ENCODE assay signal across 26 mouse cellular contexts in the genomic region with DNA sequence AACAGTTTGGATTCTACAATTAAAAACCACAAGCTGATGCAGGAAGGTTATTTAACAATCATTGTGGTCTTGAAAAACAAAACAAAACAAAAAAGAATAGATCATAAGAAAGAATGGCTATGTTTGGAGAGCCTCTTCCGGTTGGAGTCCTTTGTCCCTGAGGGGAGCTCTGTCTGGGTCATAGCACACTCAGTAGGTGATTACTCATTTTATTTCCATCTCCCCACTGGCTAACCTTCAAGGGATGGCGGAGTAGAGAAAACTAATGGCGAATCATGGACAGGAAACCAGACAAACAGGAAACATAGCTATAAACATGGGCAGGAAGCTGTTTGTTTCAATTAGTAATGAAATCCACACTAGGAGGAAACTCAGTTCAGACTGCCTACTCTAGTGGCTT.
DNase-seq lines count a peak whose midpoint lies in the region; ATAC-seq and TF ChIP-seq lines count a peak whose summit lies in the region.
"Had no signal": no experiment of that assay in that cellular context is flagged by ENCODE, and none has a peak within 500 bp of the region (broad histone marks: within the 10 kb centered on the region; RNA-seq: fewer than 3 reads in every experiment).

No protein-coding gene starts in this region.

- TF ChIP-seq CTCF in kidney, postnatal 0 days (IDR thresholded peaks at IDR 0.05; ENCODE audit: low read depth): no peak

- H3K9me3 ChIP-seq in kidney, postnatal 0 days (replicated peaks; ENCODE audit: low read length): no peaks in the 10 kb centered on the region
- H3K9me3 ChIP-seq in lung, embryonic 16.5 days (ENCODE audit: control insufficient read depth, low read length): no peaks in the 10 kb centered on the region
- H3K9me3 ChIP-seq: embryonic facial prominence, embryonic 13.5 days; forebrain, embryonic 12.5 days; forebrain, embryonic 15.5 days; heart, embryonic 12.5 days; heart, embryonic 15.5 days; hindbrain, embryonic 10.5 days; hindbrain, embryonic 13.5 days had no signal

- no peaks in the 10 kb centered on the region for H3K4me1 ChIP-seq in kidney, postnatal 0 days (replicated peaks; ENCODE audit: insufficient read depth, low read length)
- no peaks in the 10 kb centered on the region for H3K4me1 ChIP-seq in lung, embryonic 16.5 days (replicated peaks; ENCODE audit: control insufficient read depth, insufficient read depth, low read length)
- H3K4me1 ChIP-seq: forebrain, embryonic 12.5 days; forebrain, embryonic 15.5 days; heart, embryonic 12.5 days; hindbrain, embryonic 10.5 days; hindbrain, embryonic 13.5 days had no signal

- no peak overlapping the region for H3K9ac ChIP-seq in kidney, postnatal 0 days (ENCODE audit: low read depth, low read length)
- H3K9ac ChIP-seq in lung, embryonic 16.5 days (ENCODE audit: low read length): no peak overlapping the region
- H3K9ac ChIP-seq: embryonic facial prominence, embryonic 13.5 days; forebrain, embryonic 12.5 days; forebrain, embryonic 15.5 days; heart, embryonic 12.5 days; heart, embryonic 15.5 days; hindbrain, embryonic 13.5 days had no signal

- WGBS in kidney, postnatal 0 days: 40% methylated on average over 3 of the region's 3 CpGs
- 36% methylated on average over 3 of the region's 3 CpGs for WGBS in lung, embryonic 16.5 days

- H3K4me2 ChIP-seq in kidney, postnatal 0 days (ENCODE audit: low read length): no peak overlapping the region
- no peak overlapping the region for H3K4me2 ChIP-seq in lung, embryonic 16.5 days (ENCODE audit: low read depth, low read length)
- H3K4me2 ChIP-seq: embryonic facial prominence, embryonic 13.5 days; forebrain, embryonic 12.5 days; forebrain, embryonic 15.5 days; heart, embryonic 12.5 days; heart, embryonic 15.5 days; hindbrain, embryonic 13.5 days had no signal

- H3K4me3 ChIP-seq in kidney, postnatal 0 days (replicated peaks; ENCODE audit: low read depth, low read length): no peak overlapping the region
- no peak overlapping the region for H3K4me3 ChIP-seq in lung, embryonic 16.5 days (ENCODE audit: low read length)
- H3K4me3 ChIP-seq: embryonic facial prominence, embryonic 13.5 days; erythroblast, embryonic 14.5 days; forebrain, embryonic 12.5 days; forebrain, embryonic 15.5 days; heart, embryonic 12.5 days; heart, embryonic 15.5 days; hindbrain, embryonic 10.5 days; hindbrain, embryonic 13.5 days had no signal

- no peaks in the 10 kb centered on the region for H3K36me3 ChIP-seq in kidney, postnatal 0 days (ENCODE audit: insufficient read depth, low read length)
- H3K36me3 ChIP-seq in lung, embryonic 16.5 days (ENCODE audit: control insufficient read depth, insufficient read depth, low read length): no peaks in the 10 kb centered on the region
- H3K36me3 ChIP-seq: embryonic facial prominence, embryonic 13.5 days; forebrain, embryonic 12.5 days; forebrain, embryonic 15.5 days; heart, embryonic 12.5 days; heart, embryonic 15.5 days; hindbrain, embryonic 10.5 days; hindbrain, embryonic 13.5 days had no signal

- no peaks in the 10 kb centered on the region for H3K27me3 ChIP-seq in kidney, postnatal 0 days (ENCODE audit: insufficient read depth, low read length)
- no peaks in the 10 kb centered on the region for H3K27me3 ChIP-seq in lung, embryonic 16.5 days (ENCODE audit: control insufficient read depth, insufficient read depth, low read depth, low read length)
- H3K27me3 ChIP-seq: embryonic facial prominence, embryonic 13.5 days; forebrain, embryonic 12.5 days; forebrain, embryonic 15.5 days; heart, embryonic 12.5 days; heart, embryonic 15.5 days; hindbrain, embryonic 13.5 days had no signal

- ATAC-seq in kidney, postnatal 0 days (replicated peaks; ENCODE audit: low FRiP score, low read depth): no peak
- peak; percentile 52; the same call in 1 of the 2 replicates for ATAC-seq in lung, embryonic 16.5 days (ENCODE audit: low read depth)
- ATAC-seq: forebrain, embryonic 15.5 days; Patski had no signal

- no peak overlapping the region for H3K27ac ChIP-seq in kidney, postnatal 0 days
- no peak overlapping the region for H3K27ac ChIP-seq in lung, embryonic 16.5 days (ENCODE audit: low read length)
- H3K27ac ChIP-seq: embryonic facial prominence, embryonic 13.5 days; forebrain, embryonic 12.5 days; forebrain, embryonic 15.5 days; heart, embryonic 15.5 days; hindbrain, embryonic 10.5 days; hindbrain, embryonic 13.5 days had no signal

- peak; percentile 40 for DNase-seq in kidney, postnatal 0 days (ENCODE audit: low spot score)
- DNase-seq in kidney, adult 18-20 months: no peak
- no peak for DNase-seq in lung, postnatal 36 days
- peak; percentile 50 for DNase-seq in 3T3-L1 (ENCODE audit: low read depth, low spot score)
- peak; percentile 34 for DNase-seq in Muller cell, postnatal 12 days (ENCODE audit: inconsistent ontology term)
- no peak for DNase-seq in retina, postnatal 1 day
- no peak for DNase-seq in ovary, postnatal 36 days (ENCODE audit: low spot score)
- DNase-seq: adrenal gland, postnatal 10 days; adrenal gland, postnatal 36 days; cerebellum, adult 18-20 months; cerebellum, adult 9-10 months; cerebellum, postnatal 14 days; gastrocnemius, postnatal 25 days; heart, adult 18-20 months; heart, postnatal 10 days; heart, postnatal 36 days had no signal

Comparison
In these comparisons a context has a peak if more than half of its experiments do, and no peak if none do; other contexts are left out.
1. DNase-seq: peak in kidney, postnatal 0 days (single experiment), 3T3-L1 (single experiment) and Muller cell, postnatal 12 days (single experiment); none in kidney, adult 18-20 months (single experiment), lung, postnatal 36 days (single experiment), retina, postnatal 1 day (single experiment) and ovary, postnatal 36 days (single experiment).